Mouse (Mus musculus): ENCODE results near the gene Snd1.

GRCm38 (mm10) chr6:28834046-28834445 is 359.1 kb downstream of the Snd1 start:
- TF ChIP-seq CTCF (IDR thresholded peaks at IDR 0.05; ENCODE audit: extremely low read depth, insufficient read depth, low read length) (no peak), POLR2A (IDR thresholded peaks at IDR 0.05; ENCODE audit: extremely low read depth, insufficient read depth, low read length) (no peak)
